ENCODE assay signal across 7 mouse cellular contexts in genomic region chr19:58453581-58453980, GRCm38 (mm10). TPM values are rescaled to one million over a fixed set of nuclear protein-coding genes. Genes with fewer than 3 reads are reported as not detected.
DNase-seq lines count a peak whose midpoint lies in the region; ATAC-seq and TF ChIP-seq lines count a peak whose summit lies in the region.

No protein-coding gene starts in this region.

- peaks cover 2% of the 10 kb centered on the region; the same call in 1 of the 2 replicates for H3K4me1 ChIP-seq in bone marrow, adult 2 months (ENCODE audit: control insufficient read depth, insufficient read depth, low read length)
- no peaks in the 10 kb centered on the region; the same call in 1 of the 2 replicates for H3K4me1 ChIP-seq in intestine, postnatal 0 days (replicated peaks; ENCODE audit: control insufficient read depth, insufficient read depth, low read length)
- H3K4me1 ChIP-seq in liver, embryonic 15.5 days (replicated peaks): 0 out of 2 replicates have a peak, but pooled peaks cover 3% of the 10 kb centered on the region
- peaks cover 26% of the 10 kb centered on the region for H3K4me1 ChIP-seq in neural tube, embryonic 11.5 days (ENCODE audit: control insufficient read depth, insufficient read depth, low read length)

- H3K36me3 ChIP-seq in intestine, postnatal 0 days (ENCODE audit: control insufficient read depth, insufficient read depth): no peaks in the 10 kb centered on the region
- H3K36me3 ChIP-seq in liver, embryonic 15.5 days (replicated peaks): no peaks in the 10 kb centered on the region
- H3K36me3 ChIP-seq in neural tube, embryonic 11.5 days (ENCODE audit: control insufficient read depth, insufficient read depth, low read length): no peaks in the 10 kb centered on the region

- peak overlapping the region; percentile 74 for H3K27ac ChIP-seq in bone marrow, adult 2 months (ENCODE audit: control insufficient read depth, insufficient read depth, low read depth, low read length, poor library complexity)
- no peak overlapping the region for H3K27ac ChIP-seq in intestine, postnatal 0 days (ENCODE audit: low read depth, low read length)
- H3K27ac ChIP-seq in liver, embryonic 15.5 days (replicated peaks): no peak overlapping the region
- peak overlapping the region; percentile 73 for H3K27ac ChIP-seq in neural tube, embryonic 11.5 days (ENCODE audit: low read depth, low read length)

- WGBS in bone marrow, adult 2 months: 2% methylated on average over 22 of the region's 22 CpGs
- 2% methylated on average over 22 of the region's 22 CpGs for WGBS in intestine, postnatal 0 days
- under 1% methylated on average over 22 of the region's 22 CpGs for WGBS in liver, embryonic 15.5 days (ENCODE audit: insufficient replicate concordance)
- WGBS in neural tube, embryonic 11.5 days: 0% methylated on average over 22 of the region's 22 CpGs

- H3K4me2 ChIP-seq in intestine, postnatal 0 days (replicated peaks; ENCODE audit: low read depth): peak overlapping the region; percentile 89
- H3K4me2 ChIP-seq in liver, embryonic 15.5 days: peak overlapping the region; percentile 62
- H3K4me2 ChIP-seq in neural tube, embryonic 11.5 days (ENCODE audit: low read depth): peak overlapping the region; percentile 97

- TF ChIP-seq CTCF in Patski (IDR thresholded peaks at IDR 0.05): no peak
- TF ChIP-seq CTCF in bone marrow, adult 2 months (IDR thresholded peaks at IDR 0.05; ENCODE audit: control insufficient read depth, insufficient read depth, low read length): no peak
- TF ChIP-seq CTCF in intestine, postnatal 0 days (IDR thresholded peaks at IDR 0.05; ENCODE audit: low read depth): no peak

- 0 out of 2 replicates have a peak, but pooled peaks have one; percentile 25 for TF ChIP-seq POLR2A in bone marrow, adult 2 months (IDR thresholded peaks at IDR 0.05; ENCODE audit: borderline replicate concordance, control insufficient read depth, low read depth, low read length)

- in situ Hi-C loops in Patski (cut with MboI; ENCODE audit: low pct_unique_long_range_greater_than_20kb): loop anchor here (5.0 kb wide), 2 partner anchors 56 to 131 kb away; no protein-coding TSS in a partner anchor

- CTCF ChIA-PET in Patski (lab: Charles Lee): interaction anchor here (0.9 to 2.2 kb wide), 5 partner anchors 16 to 380 kb away, joined by 3 to 6 read pairs (median 4); no protein-coding TSS in a partner anchor

- ATAC-seq in Patski: peak; percentile 14
- peak; percentile 61 for ATAC-seq in granulocyte monocyte progenitor cell, adult 5-6 weeks (replicated peaks; ENCODE audit: poor library complexity, severe bottlenecking)
- ATAC-seq in intestine, postnatal 0 days: no peak
- ATAC-seq in liver, embryonic 15.5 days (ENCODE audit: insufficient read depth): no peak
- no peak for ATAC-seq in neural tube, embryonic 11.5 days (ENCODE audit: insufficient read depth, low FRiP score, low TSS enrichment)

- no peak for DNase-seq in Patski (ENCODE audit: low read depth, low spot score)
- peak; percentile 37 for DNase-seq in neural tube, embryonic 11.5 days (ENCODE audit: low spot score)
- DNase-seq in left cerebral cortex, adult 9 months (ENCODE audit: low spot score in 2 of 2): no peak

- no peaks in the 10 kb centered on the region for H3K9me3 ChIP-seq in intestine, postnatal 0 days (ENCODE audit: control insufficient read depth)
- H3K9me3 ChIP-seq in liver, embryonic 15.5 days (replicated peaks): no peaks in the 10 kb centered on the region
- H3K9me3 ChIP-seq in neural tube, embryonic 11.5 days (ENCODE audit: control insufficient read depth, low read length): no peaks in the 10 kb centered on the region

- H3K27me3 ChIP-seq in Patski: no peaks in the 10 kb centered on the region
- H3K27me3 ChIP-seq in intestine, postnatal 0 days (replicated peaks; ENCODE audit: control insufficient read depth, insufficient read depth, low read length): peaks cover 56% of the 10 kb centered on the region
- peaks cover 70% of the 10 kb centered on the region for H3K27me3 ChIP-seq in liver, embryonic 15.5 days
- H3K27me3 ChIP-seq in neural tube, embryonic 11.5 days (ENCODE audit: control insufficient read depth, insufficient read depth, low read length): peaks cover 11% of the 10 kb centered on the region

- POLR2A ChIA-PET in Patski (lab: Charles Lee): interaction anchor here (1.6 to 3.3 kb wide), 2 partner anchors 16 to 58 kb away, joined by 6 to 16 read pairs; no protein-coding TSS in a partner anchor

- peak overlapping the region; percentile 40 for H3K4me3 ChIP-seq in bone marrow, adult 2 months (replicated peaks; ENCODE audit: control insufficient read depth, low read depth, low read length)
- peak overlapping the region; percentile 50 for H3K4me3 ChIP-seq in intestine, postnatal 0 days (ENCODE audit: low read depth, low read length)
- peak overlapping the region; percentile 48 for H3K4me3 ChIP-seq in liver, embryonic 15.5 days (replicated peaks)
- H3K4me3 ChIP-seq in neural tube, embryonic 11.5 days (ENCODE audit: low read depth, low read length): peak overlapping the region; percentile 57

- no peak overlapping the region for H3K9ac ChIP-seq in intestine, postnatal 0 days (ENCODE audit: low read depth, low read length)
- H3K9ac ChIP-seq in liver, embryonic 15.5 days: no peak overlapping the region
- H3K9ac ChIP-seq in neural tube, embryonic 11.5 days (ENCODE audit: low read length): peak overlapping the region; percentile 72

RNA-seq across cellular contexts. Expression of gene Gfra1, which starts 2.1 kb away (rescaled TPM):
- 102 TPM for polyA plus RNA-seq in Patski (2021)
- polyA plus RNA-seq in bone marrow, adult 2 months (2011; ENCODE audit: insufficient read depth, insufficient read length, low replicate concordance, missing spikeins): 0.83 and 2.4 TPM in 2 replicates
- total RNA-seq in granulocyte monocyte progenitor cell, adult 5-6 weeks (2014; fragmentation: Nextera tagmentation): not detected in 2 replicates
- not detected in 2 replicates for total RNA-seq in granulocyte monocyte progenitor cell, adult 5-6 weeks (2017)
- 4.9 TPM in 2 replicates for polyA plus RNA-seq in intestine, postnatal 0 days (2015; fragmentation: Nextera tagmentation; extraction: Ambion mirVana)
- polyA plus RNA-seq in liver, embryonic 15.5 days (2015; fragmentation: Nextera tagmentation; extraction: Ambion mirVana): 6.2 and 6.6 TPM in 2 replicates
- polyA plus RNA-seq in neural tube, embryonic 11.5 days (2014; fragmentation: Nextera tagmentation; extraction: Ambion mirVana): 39.5 and 40.4 TPM in 2 replicates

RNA-seq across cellular contexts. Expression of gene Ccdc172, which starts 58.2 kb away (rescaled TPM):
- polyA plus RNA-seq in Patski (2021): not detected
- not detected in 2 replicates for polyA plus RNA-seq in bone marrow, adult 2 months (2011; ENCODE audit: insufficient read depth, insufficient read length, low replicate concordance, missing spikeins)
- not detected in 2 replicates for total RNA-seq in granulocyte monocyte progenitor cell, adult 5-6 weeks (2014; fragmentation: Nextera tagmentation)
- total RNA-seq in granulocyte monocyte progenitor cell, adult 5-6 weeks (2017): not detected in 2 replicates
- not detected in 2 replicates for polyA plus RNA-seq in intestine, postnatal 0 days (2015; fragmentation: Nextera tagmentation; extraction: Ambion mirVana)
- polyA plus RNA-seq in liver, embryonic 15.5 days (2015; fragmentation: Nextera tagmentation; extraction: Ambion mirVana): not detected in 2 replicates
- not detected in 2 replicates for polyA plus RNA-seq in neural tube, embryonic 11.5 days (2014; fragmentation: Nextera tagmentation; extraction: Ambion mirVana)

Comparison
In these comparisons a context has a peak if more than half of its experiments do, and no peak if none do; other contexts are left out.
1. ATAC-seq: peak in Patski (single experiment) and granulocyte monocyte progenitor cell, adult 5-6 weeks (single experiment); none in intestine, postnatal 0 days (single experiment), liver, embryonic 15.5 days (single experiment) and neural tube, embryonic 11.5 days (single experiment).
2. H3K27ac ChIP-seq: peak in bone marrow, adult 2 months (single experiment) and neural tube, embryonic 11.5 days (single experiment); none in intestine, postnatal 0 days (single experiment) and liver, embryonic 15.5 days (single experiment).
3. Peak in every context shown above with its lines, with median percentiles within 50 percentile points of each other: H3K4me3 ChIP-seq and H3K4me2 ChIP-seq.